Mouse (Mus musculus): ENCODE data around the gene Faf1. TPM values are rescaled to one million over a fixed set of nuclear protein-coding genes. Genes with fewer than 3 reads are reported as not detected.
A peak's percentile ranks its signal among the peaks of the same experiment; 100 is the strongest.

The Faf1 gene
- polyA plus RNA-seq, 1 experiment from 2014 or later = 48.4 TPM

GRCm38 (mm10) chr4:109857851-109858250 lies 181.5 kb downstream of the Faf1 start:
- Histone ChIP-seq H3K9ac (replicated peaks; ENCODE audit: low read length) (no peak overlapping the region), H3K27ac (replicated peaks; ENCODE audit: low read depth, low read length) (no peak overlapping the region), H3K4me2 (ENCODE audit: low read length) (no peak overlapping the region), H3K4me1 (ENCODE audit: control insufficient read depth, insufficient read depth, low read length) (peaks cover 9% of the 10 kb centered on the region; the same call in 1 of the 2 replicates), H3K9me3 (ENCODE audit: control insufficient read depth, low read length) (no peaks in the 10 kb centered on the region), H3K4me3 (replicated peaks; ENCODE audit: low read depth, low read length) (no peak overlapping the region), H3K27me3 (ENCODE audit: control insufficient read depth, insufficient read depth, low read length) (no peaks in the 10 kb centered on the region), H3K36me3 (ENCODE audit: control insufficient read depth, insufficient read depth, low read length) (no peaks in the 10 kb centered on the region)
- ATAC-seq (ENCODE audit: low FRiP score, low TSS enrichment) (no peak), DNase-seq (no peak)
- WGBS = 63% methylated on average over 3 of the region's 3 CpGs

- no peaks in the 10 kb centered on the region for H3K9me3 ChIP-seq (ENCODE audit: control insufficient read depth, low read length)
- peak; percentile 58 for DNase-seq
- no peaks in the 10 kb centered on the region for H3K27me3 ChIP-seq (ENCODE audit: control insufficient read depth, insufficient read depth, low read length)
- H3K4me2 ChIP-seq (ENCODE audit: low read length) = no peak overlapping the region
- no peaks in the 10 kb centered on the region for H3K36me3 ChIP-seq (ENCODE audit: control insufficient read depth, insufficient read depth, low read length)
- WGBS = 10% methylated on average over 8 of the region's 8 CpGs
- peaks cover 9% of the 10 kb centered on the region; the same call in 1 of the 2 replicates for H3K4me1 ChIP-seq (ENCODE audit: control insufficient read depth, insufficient read depth, low read length)
- H3K27ac ChIP-seq (replicated peaks; ENCODE audit: low read depth, low read length) = 0 out of 2 replicates have a peak overlapping the region, but pooled peaks have one; percentile 21
- no peak overlapping the region for H3K4me3 ChIP-seq (replicated peaks; ENCODE audit: low read depth, low read length)
- no peak for ATAC-seq (ENCODE audit: low FRiP score, low TSS enrichment)
- H3K9ac ChIP-seq (replicated peaks; ENCODE audit: low read length) = no peak overlapping the region
These were observed 182.4 kb downstream of the Faf1 start for GRCm38 (mm10) chr4:109858571-109859392.

- Histone ChIP-seq H3K36me3 (ENCODE audit: control insufficient read depth, insufficient read depth, low read length) (no peaks in the 10 kb centered on the region), H3K27me3 (ENCODE audit: control insufficient read depth, insufficient read depth, low read length) (no peaks in the 10 kb centered on the region), H3K27ac (replicated peaks; ENCODE audit: low read depth, low read length) (no peak overlapping the region), H3K4me2 (ENCODE audit: low read length) (no peak overlapping the region), H3K4me3 (replicated peaks; ENCODE audit: low read depth, low read length) (no peak overlapping the region), H3K4me1 (ENCODE audit: control insufficient read depth, insufficient read depth, low read length) (peaks cover 9% of the 10 kb centered on the region; the same call in 1 of the 2 replicates), H3K9ac (replicated peaks; ENCODE audit: low read length) (no peak overlapping the region), H3K9me3 (ENCODE audit: control insufficient read depth, low read length) (no peaks in the 10 kb centered on the region)
- DNase-seq = no peak
- WGBS = 36% methylated on average over 7 of the region's 7 CpGs
- no peak for ATAC-seq (ENCODE audit: low FRiP score, low TSS enrichment)
These were observed 183.0 kb downstream of the Faf1 start for GRCm38 (mm10) chr4:109859401-109859800.

GRCm38 (mm10) chr4:109860256-109860655 lies 183.9 kb downstream of the Faf1 start:
- no peak overlapping the region for H3K4me2 ChIP-seq (ENCODE audit: low read length)
- no peak overlapping the region for H3K4me3 ChIP-seq (replicated peaks; ENCODE audit: low read depth, low read length)
- H3K27ac ChIP-seq (replicated peaks; ENCODE audit: low read depth, low read length) = no peak overlapping the region
- WGBS = 20% methylated on average over 2 of the region's 2 CpGs
- no peaks in the 10 kb centered on the region for H3K9me3 ChIP-seq (ENCODE audit: control insufficient read depth, low read length)
- no peak for ATAC-seq (ENCODE audit: low FRiP score, low TSS enrichment)
- no peaks in the 10 kb centered on the region for H3K36me3 ChIP-seq (ENCODE audit: control insufficient read depth, insufficient read depth, low read length)
- H3K4me1 ChIP-seq (ENCODE audit: control insufficient read depth, insufficient read depth, low read length) = peaks cover 9% of the 10 kb centered on the region; the same call in 1 of the 2 replicates
- no peak for DNase-seq
- no peaks in the 10 kb centered on the region for H3K27me3 ChIP-seq (ENCODE audit: control insufficient read depth, insufficient read depth, low read length)
- H3K9ac ChIP-seq (replicated peaks; ENCODE audit: low read length) = no peak overlapping the region

GRCm38 (mm10) chr4:109862271-109862670 lies 185.9 kb downstream of the Faf1 start:
- Histone ChIP-seq H3K9me3 (ENCODE audit: control insufficient read depth, low read length) (no peaks in the 10 kb centered on the region), H3K27me3 (ENCODE audit: control insufficient read depth, insufficient read depth, low read length) (no peaks in the 10 kb centered on the region), H3K36me3 (ENCODE audit: control insufficient read depth, insufficient read depth, low read length) (0 out of 2 replicates have a peak, but pooled peaks cover 2% of the 10 kb centered on the region), H3K9ac (replicated peaks; ENCODE audit: low read length) (no peak overlapping the region), H3K27ac (replicated peaks; ENCODE audit: low read depth, low read length) (no peak overlapping the region), H3K4me1 (ENCODE audit: control insufficient read depth, insufficient read depth, low read length) (peaks cover 9% of the 10 kb centered on the region; the same call in 1 of the 2 replicates), H3K4me3 (replicated peaks; ENCODE audit: low read depth, low read length) (no peak overlapping the region), H3K4me2 (ENCODE audit: low read length) (no peak overlapping the region)
- 56% methylated on average over 4 of the region's 4 CpGs for WGBS
- ATAC-seq (ENCODE audit: low FRiP score, low TSS enrichment) (no peak), DNase-seq (no peak)

- Histone ChIP-seq H3K27ac (replicated peaks; ENCODE audit: low read depth, low read length) (no peak overlapping the region), H3K9ac (replicated peaks; ENCODE audit: low read length) (no peak overlapping the region), H3K9me3 (ENCODE audit: control insufficient read depth, low read length) (no peaks in the 10 kb centered on the region), H3K4me3 (replicated peaks; ENCODE audit: low read depth, low read length) (no peak overlapping the region), H3K4me1 (ENCODE audit: control insufficient read depth, insufficient read depth, low read length) (peaks cover 9% of the 10 kb centered on the region; the same call in 1 of the 2 replicates), H3K4me2 (ENCODE audit: low read length) (no peak overlapping the region), H3K27me3 (ENCODE audit: control insufficient read depth, insufficient read depth, low read length) (no peaks in the 10 kb centered on the region), H3K36me3 (ENCODE audit: control insufficient read depth, insufficient read depth, low read length) (0 out of 2 replicates have a peak, but pooled peaks cover 2% of the 10 kb centered on the region)
- DNase-seq (no peak), ATAC-seq (ENCODE audit: low FRiP score, low TSS enrichment) (no peak)
- 14% methylated on average over 3 of the region's 3 CpGs for WGBS
These were observed 186.6 kb downstream of the Faf1 start for GRCm38 (mm10) chr4:109863021-109863420.

GRCm38 (mm10) chr4:109868897-109869484 lies 192.6 kb downstream of the Faf1 start:
- no peak overlapping the region for H3K4me3 ChIP-seq (replicated peaks; ENCODE audit: low read depth, low read length)
- 38% methylated on average over 3 of the region's 3 CpGs for WGBS
- 0 out of 2 replicates have a peak, but pooled peaks cover 2% of the 10 kb centered on the region for H3K36me3 ChIP-seq (ENCODE audit: control insufficient read depth, insufficient read depth, low read length)
- H3K4me2 ChIP-seq (ENCODE audit: low read length) = no peak overlapping the region
- H3K27me3 ChIP-seq (ENCODE audit: control insufficient read depth, insufficient read depth, low read length) = no peaks in the 10 kb centered on the region
- no peak overlapping the region for H3K9ac ChIP-seq (replicated peaks; ENCODE audit: low read length)
- ATAC-seq (ENCODE audit: low FRiP score, low TSS enrichment) (no peak), DNase-seq (no peak)
- no peaks in the 10 kb centered on the region for H3K4me1 ChIP-seq (ENCODE audit: control insufficient read depth, insufficient read depth, low read length)
- H3K27ac ChIP-seq (replicated peaks; ENCODE audit: low read depth, low read length) = no peak overlapping the region
- H3K9me3 ChIP-seq (ENCODE audit: control insufficient read depth, low read length) = no peaks in the 10 kb centered on the region

GRCm38 (mm10) chr4:109884333-109884732 lies 207.9 kb downstream of the Faf1 start:
- H3K27me3 ChIP-seq (ENCODE audit: control insufficient read depth, insufficient read depth, low read length) = no peaks in the 10 kb centered on the region
- no peaks in the 10 kb centered on the region for H3K36me3 ChIP-seq (ENCODE audit: control insufficient read depth, insufficient read depth, low read length)
- no peak overlapping the region for H3K4me2 ChIP-seq (ENCODE audit: low read length)
- DNase-seq (no peak), ATAC-seq (ENCODE audit: low FRiP score, low TSS enrichment) (no peak)
- H3K9me3 ChIP-seq (ENCODE audit: control insufficient read depth, low read length) = no peaks in the 10 kb centered on the region
- H3K9ac ChIP-seq (replicated peaks; ENCODE audit: low read length) = no peak overlapping the region
- no peak overlapping the region for H3K27ac ChIP-seq (replicated peaks; ENCODE audit: low read depth, low read length)
- WGBS = 14% methylated on average over 4 of the region's 4 CpGs
- H3K4me3 ChIP-seq (replicated peaks; ENCODE audit: low read depth, low read length) = no peak overlapping the region
- H3K4me1 ChIP-seq (ENCODE audit: control insufficient read depth, insufficient read depth, low read length) = no peaks in the 10 kb centered on the region; the same call in 1 of the 2 replicates

All from midbrain, embryonic 14.5 days (tissue).